Mouse (Mus musculus): Measurements from ENCODE around the gene Cap2.

Cap2 gene

GRCm38 (mm10) chr13:46525295-46526255, 23.9 kb downstream of the Cap2 start:
- no peak for DNase-seq (ENCODE audit: extremely low spot score, low read depth, low spot score)

GRCm38 (mm10) chr13:46526645-46527044, 25.0 kb downstream of the Cap2 start:
- no peak for DNase-seq (ENCODE audit: extremely low spot score, low read depth, low spot score)

- DNase-seq (ENCODE audit: extremely low spot score, low read depth, low spot score): no peak
Observed at GRCm38 (mm10) chr13:46527340-46527739, 25.7 kb downstream of the Cap2 start.

- no peak for DNase-seq (ENCODE audit: extremely low spot score, low read depth, low spot score)
Observed at GRCm38 (mm10) chr13:46529037-46529436, 27.4 kb downstream of the Cap2 start.

GRCm38 (mm10) chr13:46530546-46530945, 28.9 kb downstream of the Cap2 start:
- no peak for DNase-seq (ENCODE audit: extremely low spot score, low read depth, low spot score)

GRCm38 (mm10) chr13:46531676-46532075, 30.0 kb downstream of the Cap2 start:
- DNase-seq (ENCODE audit: extremely low spot score, low read depth, low spot score): no peak

GRCm38 (mm10) chr13:46532276-46532675, 30.6 kb downstream of the Cap2 start:
- DNase-seq (ENCODE audit: extremely low spot score, low read depth, low spot score): no peak

GRCm38 (mm10) chr13:46533342-46534129, 31.9 kb downstream of the Cap2 start:
- DNase-seq (ENCODE audit: extremely low spot score, low read depth, low spot score): no peak

GRCm38 (mm10) chr13:46534171-46534968, 32.7 kb downstream of the Cap2 start:
- DNase-seq (ENCODE audit: extremely low spot score, low read depth, low spot score): no peak

- no peak for DNase-seq (ENCODE audit: extremely low spot score, low read depth, low spot score)
Observed at GRCm38 (mm10) chr13:46534969-46535785, 33.5 kb downstream of the Cap2 start.

GRCm38 (mm10) chr13:46539284-46539683, 37.6 kb downstream of the Cap2 start:
- DNase-seq (ENCODE audit: extremely low spot score, low read depth, low spot score): no peak

GRCm38 (mm10) chr13:46540943-46541342, 39.3 kb downstream of the Cap2 start:
- DNase-seq (ENCODE audit: extremely low spot score, low read depth, low spot score): no peak

- DNase-seq (ENCODE audit: extremely low spot score, low read depth, low spot score): no peak
Observed at GRCm38 (mm10) chr13:46542782-46543181, 41.1 kb downstream of the Cap2 start.

- DNase-seq (ENCODE audit: extremely low spot score, low read depth, low spot score): no peak
Observed at GRCm38 (mm10) chr13:46544608-46545007, 43.0 kb downstream of the Cap2 start.

- no peak for DNase-seq (ENCODE audit: extremely low spot score, low read depth, low spot score)
Observed at GRCm38 (mm10) chr13:46545081-46545480, 43.4 kb downstream of the Cap2 start.

- no peak for DNase-seq (ENCODE audit: extremely low spot score, low read depth, low spot score)
Observed at GRCm38 (mm10) chr13:46546846-46547245, 45.2 kb downstream of the Cap2 start.

GRCm38 (mm10) chr13:46547253-46547652, 45.6 kb downstream of the Cap2 start:
- DNase-seq (ENCODE audit: extremely low spot score, low read depth, low spot score): no peak

- DNase-seq (ENCODE audit: extremely low spot score, low read depth, low spot score): no peak
Observed at GRCm38 (mm10) chr13:46548132-46548531, 46.5 kb downstream of the Cap2 start.

- no peak for DNase-seq (ENCODE audit: extremely low spot score, low read depth, low spot score)
Observed at GRCm38 (mm10) chr13:46548600-46549179, 47.0 kb downstream of the Cap2 start.

GRCm38 (mm10) chr13:46550627-46551026, 49.0 kb downstream of the Cap2 start:
- no peak for DNase-seq (ENCODE audit: extremely low spot score, low read depth, low spot score)
